Mouse (Mus musculus): ENCODE measurements around the gene Ascl3. TPM values are rescaled to one million over a fixed set of nuclear protein-coding genes. Genes with fewer than 3 reads are reported as not detected.

Gene Ascl3
- total and polyA plus RNA-seq, 3 experiments: not detected

DNA sequence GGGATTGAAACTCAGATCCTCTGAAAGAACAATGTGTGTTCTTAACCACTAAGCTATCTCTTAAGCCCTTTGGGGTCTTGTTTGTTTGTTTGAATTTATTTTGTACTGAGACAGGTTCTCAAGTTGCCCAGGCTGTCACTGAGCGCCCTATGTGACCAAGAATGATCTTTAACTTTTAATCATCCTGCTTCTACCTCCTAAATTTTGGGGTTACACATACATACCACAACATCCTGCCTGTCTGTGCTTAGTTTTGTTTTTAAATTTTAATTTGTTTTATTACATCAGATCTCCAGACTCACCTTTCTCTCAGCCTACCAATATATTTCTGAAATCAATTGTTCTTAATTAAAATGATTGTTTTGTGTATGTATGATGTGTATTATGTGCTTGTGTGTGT is 9.5 kb upstream of the Ascl3 start:
- TF ChIP-seq HCFC1 (IDR thresholded peaks at IDR 0.05; ENCODE audit: low read depth, low read length): no peak
- no peak for TF ChIP-seq E2F4 (IDR thresholded peaks at IDR 0.05; ENCODE audit: insufficient replicate concordance, low read depth, low read length)
- no peak for TF ChIP-seq RCOR1 (conservative IDR thresholded peaks at IDR 0.05; ENCODE audit: low read depth, low read length)
- TF ChIP-seq NELFE (IDR thresholded peaks at IDR 0.05; ENCODE audit: low read depth, low read length): no peak
- no peak for TF ChIP-seq MAFK (IDR thresholded peaks at IDR 0.05; ENCODE audit: insufficient replicate concordance, low read length)
- no peak for TF ChIP-seq USF1 (IDR thresholded peaks at IDR 0.05; ENCODE audit: low read depth, low read length)
- no peak for TF ChIP-seq ZKSCAN1 (IDR thresholded peaks at IDR 0.05; ENCODE audit: borderline replicate concordance, low read depth, low read length)
- no peak for TF ChIP-seq POLR2A (IDR thresholded peaks at IDR 0.05; ENCODE audit: low read depth, low read length)
- no peak for TF ChIP-seq MEF2A (IDR thresholded peaks at IDR 0.05; ENCODE audit: borderline replicate concordance, low read depth, low read length)
- no peak for TF ChIP-seq TCF12 (IDR thresholded peaks at IDR 0.05; ENCODE audit: low read depth, low read length)
- no peak for TF ChIP-seq JUND (conservative IDR thresholded peaks at IDR 0.05; ENCODE audit: low read depth, low read length)
- TF ChIP-seq MAZ (IDR thresholded peaks at IDR 0.05; ENCODE audit: low read depth, low read length): no peak
- no peak for TF ChIP-seq ZMIZ1 (IDR thresholded peaks at IDR 0.05; ENCODE audit: low read depth, low read length)
- no peak for TF ChIP-seq UBTF (IDR thresholded peaks at IDR 0.05; ENCODE audit: low read depth, low read length)
- TF ChIP-seq CHD2 (IDR thresholded peaks at IDR 0.05; ENCODE audit: low read length): no peak
- dilution Hi-C loops (cut with MboI; ENCODE audit: extremely low pct_ligation_motif_present, extremely low pct_unique_long_range_greater_than_20kb, low sequenced_read_pairs) (no loop called here), in situ Hi-C loops (cut with MboI; ENCODE audit: low pct_ligation_motif_present, low pct_unique_long_range_greater_than_20kb, low sequenced_read_pairs) (no loop called here)
- no peak for DNase-seq (ENCODE audit: extremely low read depth)
- Histone ChIP-seq H3K4me3 (replicated peaks in 1 of 3; ENCODE audit: low read depth in 2 of 3, low read length in 2 of 3, poor library complexity in 1 of 3) (no peak overlapping the region), H3K4me1 (ENCODE audit: control insufficient read depth in 1 of 2, insufficient read depth in 2 of 2) (no peaks in the 10 kb centered on the region), H3K36me3 (replicated peaks in 1 of 2; ENCODE audit: control insufficient read depth in 1 of 2, insufficient read depth in 1 of 2, low read length in 1 of 2) (peaks cover 50 to 83% of the 10 kb centered on the region in 2 experiments), H3K9me3 (replicated peaks; ENCODE audit: low read length) (no peaks in the 10 kb centered on the region), H3K9ac (ENCODE audit: insufficient read depth, low read depth) (no peak overlapping the region), H3K27ac (ENCODE audit: insufficient read depth, low read depth) (no peak overlapping the region), H3K4me2 (ENCODE audit: insufficient read depth, low read depth, poor library complexity, severe bottlenecking) (no peak overlapping the region), H3K79me2 (replicated peaks; ENCODE audit: control insufficient read depth, extremely low read depth, insufficient read depth, poor library complexity, severe bottlenecking) (no peaks in the 10 kb centered on the region), H3K27me3 (replicated peaks) (no peaks in the 10 kb centered on the region)

GRCm38 (mm10) chr7:109739822-109740370 is 8.4 kb upstream of the Ascl3 start:
- TF ChIP-seq POLR2AphosphoS2 (IDR thresholded peaks at IDR 0.05; ENCODE audit: low read depth, low read length): no peak
- TF ChIP-seq ETS1 (conservative IDR thresholded peaks at IDR 0.05; ENCODE audit: low read depth, low read length): no peak
- TF ChIP-seq NRF1 (IDR thresholded peaks at IDR 0.05; ENCODE audit: low read depth, low read length): no peak
- no peak for TF ChIP-seq CHD1 (IDR thresholded peaks at IDR 0.05; ENCODE audit: low read depth, low read length)
- no peak for TF ChIP-seq PAX5 (IDR thresholded peaks at IDR 0.05; ENCODE audit: low read length)
- TF ChIP-seq SIN3A (IDR thresholded peaks at IDR 0.05; ENCODE audit: low read length): no peak
- Histone ChIP-seq H3K4me2 (ENCODE audit: insufficient read depth, low read depth, poor library complexity, severe bottlenecking) (no peak overlapping the region), H3K9ac (ENCODE audit: insufficient read depth, low read depth) (no peak overlapping the region), H3K27me3 (replicated peaks) (no peaks in the 10 kb centered on the region), H3K36me3 (replicated peaks in 1 of 2; ENCODE audit: control insufficient read depth in 1 of 2, insufficient read depth in 1 of 2, low read length in 1 of 2) (peaks cover 51 to 86% of the 10 kb centered on the region in 2 experiments), H3K27ac (ENCODE audit: insufficient read depth, low read depth) (no peak overlapping the region), H3K9me3 (replicated peaks; ENCODE audit: low read length) (no peaks in the 10 kb centered on the region), H3K4me3 (replicated peaks in 1 of 3; ENCODE audit: low read depth in 2 of 3, low read length in 2 of 3, poor library complexity in 1 of 3) (no peak overlapping the region), H3K79me2 (replicated peaks; ENCODE audit: control insufficient read depth, extremely low read depth, insufficient read depth, poor library complexity, severe bottlenecking) (no peaks in the 10 kb centered on the region), H3K4me1 (ENCODE audit: control insufficient read depth in 1 of 2, insufficient read depth in 2 of 2) (no peaks in the 10 kb centered on the region)
- DNase-seq (ENCODE audit: extremely low read depth): no peak
- in situ Hi-C loops (cut with MboI; ENCODE audit: low pct_ligation_motif_present, low pct_unique_long_range_greater_than_20kb, low sequenced_read_pairs): no loop called here
- dilution Hi-C loops (cut with MboI; ENCODE audit: extremely low pct_ligation_motif_present, extremely low pct_unique_long_range_greater_than_20kb, low sequenced_read_pairs): no loop called here
